Mouse (Mus musculus) stomach, embryonic 16.5 days (tissue): ENCODE measurements at regions not wholly inside any gene's neighbourhood (a gene's known extent, or its start where the extent isn't known, plus 50 kb on each side); places are given as distances from the start of the nearest gene placed in this dataset.

Experiments used
- ATAC-seq: fragments of 200-750 bp; cut with Nextera tagmentation; 2 replicates; pipeline ENCODE4 v1.8.0; 2017; ENCODE audit warnings: moderate number of reproducible peaks, moderate TSS enrichment; ENCODE audit not compliant: insufficient read depth, low FRiP score
- H3K27ac ChIP-seq: fragments of 300-500 bp; sonication (generic); 2 replicates; pipeline ENCODE4 v1.5.1; 2014; ENCODE audit warnings: low read length
- H3K27me3 ChIP-seq: fragments of 300-500 bp; sonication (generic); 2 replicates; pipeline ENCODE4 v1.6.1; 2014; ENCODE audit warnings: low read length, control low read depth, mixed read lengths; ENCODE audit not compliant: control insufficient read depth, insufficient read depth
- H3K36me3 ChIP-seq: fragments of 300-500 bp; sonication (generic); 2 replicates; pipeline ENCODE4 v1.6.1; 2014; ENCODE audit warnings: low read length; ENCODE audit not compliant: control insufficient read depth, insufficient read depth
- H3K4me1 ChIP-seq: fragments of 300-500 bp; sonication (generic); 2 replicates; pipeline ENCODE4 v1.6.1; 2014; ENCODE audit warnings: low read length, control low read depth, mixed read lengths; ENCODE audit not compliant: control insufficient read depth, insufficient read depth
- H3K4me2 ChIP-seq: fragments of 300-500 bp; sonication (generic); 2 replicates; pipeline ENCODE4 v1.6.1; 2014; ENCODE audit warnings: low read depth, low read length, mixed read lengths
- H3K4me3 ChIP-seq: fragments of 300-500 bp; sonication (generic); replicated peaks from 2 replicates; pipeline ENCODE4 v1.5.1; 2014; ENCODE audit warnings: mild to moderate bottlenecking, low read length
- H3K9ac ChIP-seq: fragments of 300-500 bp; sonication (generic); 2 replicates; pipeline ENCODE4 v1.6.1; 2014; ENCODE audit warnings: low read length
- H3K9me3 ChIP-seq: fragments of 300-500 bp; sonication (generic); replicated peaks from 2 replicates; pipeline ENCODE4 v1.6.1; 2016; ENCODE audit warnings: low read length, control low read depth; ENCODE audit not compliant: control insufficient read depth
- WGBS: fragments of 180-500 bp; shearing (Covaris S2); extraction: QIAGEN DNeasy Blood & Tissue Kit; methylation state at CpG from one replicate; pipeline ENCODE4 v1.1.7; 2014; 5-methylcytosine and 5-hydroxymethylcytosine counted together

DNA sequence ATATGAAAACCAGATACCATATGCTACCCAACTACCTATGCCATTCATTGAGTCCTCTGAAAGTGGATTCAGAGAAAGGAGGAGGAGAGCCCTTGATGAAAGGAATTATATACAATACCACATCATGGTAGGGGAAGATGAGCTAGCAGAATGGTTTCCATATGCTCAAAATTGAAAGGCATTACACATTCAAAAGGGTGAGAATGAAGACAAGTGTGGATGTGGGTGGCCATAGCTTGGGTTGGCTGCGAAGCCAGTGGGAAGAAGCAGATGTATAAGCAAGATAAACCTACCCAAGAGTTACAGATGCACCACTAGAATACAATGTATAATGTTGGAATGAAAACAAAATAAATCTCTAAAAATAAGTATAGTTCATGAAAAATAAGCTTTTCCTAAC lies 485.4 kb downstream of the Nova1 start:
- Histone ChIP-seq H3K4me2 (no peak overlapping the region), H3K4me3 (no peak overlapping the region), H3K27me3 (no peaks in the 10 kb centered on the region), H3K4me1 (no peaks in the 10 kb centered on the region), H3K9ac (no peak overlapping the region), H3K27ac (no peak overlapping the region), H3K36me3 (no peaks in the 10 kb centered on the region), H3K9me3 (no peaks in the 10 kb centered on the region)
- WGBS, result 83% methylated on average over 1 of the region's 1 CpGs
- ATAC-seq, result no peak

DNA sequence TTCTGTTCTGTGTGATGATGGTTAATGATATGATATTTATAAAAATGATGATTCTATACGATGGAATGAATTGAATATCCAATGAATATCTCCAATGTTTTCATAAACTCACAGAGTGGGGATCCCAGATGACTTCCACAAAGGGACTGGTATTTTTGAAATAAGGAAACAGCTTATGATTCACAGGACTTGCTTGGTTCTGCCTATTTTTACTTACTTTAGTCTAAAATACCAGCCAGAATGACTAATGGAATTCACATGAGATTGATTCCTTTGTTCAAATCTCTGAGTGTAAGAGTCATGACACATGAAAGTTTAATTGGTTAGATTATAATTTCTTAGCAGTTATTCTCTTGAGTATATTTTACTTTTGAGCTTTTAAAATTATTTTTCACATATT lies 490.9 kb downstream of the Nova1 start:
- H3K4me2 ChIP-seq, result no peak overlapping the region
- H3K36me3 ChIP-seq, result no peaks in the 10 kb centered on the region
- no peaks in the 10 kb centered on the region for H3K27me3 ChIP-seq
- no peak overlapping the region for H3K9ac ChIP-seq
- H3K4me1 ChIP-seq, result no peaks in the 10 kb centered on the region
- ATAC-seq, result no peak
- no peaks in the 10 kb centered on the region for H3K9me3 ChIP-seq
- no peak overlapping the region for H3K27ac ChIP-seq
- H3K4me3 ChIP-seq, result no peak overlapping the region
- 87% methylated on average over 1 of the region's 1 CpGs for WGBS

DNA sequence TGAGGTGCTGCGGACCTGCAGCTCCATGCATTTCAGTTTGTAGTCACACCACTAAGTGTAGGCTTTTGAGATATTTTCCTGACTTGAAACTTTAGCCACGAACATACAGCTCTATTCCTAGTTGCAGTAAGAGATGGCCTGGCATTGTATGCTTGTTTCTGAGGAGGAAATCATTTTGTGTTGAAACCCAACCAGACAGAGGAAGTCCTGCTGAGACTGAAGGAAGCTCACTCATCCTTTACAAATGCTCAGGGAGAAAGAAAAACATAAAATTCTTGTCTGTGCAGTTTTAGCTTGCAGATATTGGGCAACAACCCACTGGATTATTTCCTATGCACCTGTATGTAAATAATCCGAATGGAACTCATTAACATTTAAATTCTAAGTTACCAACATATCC lies 495.5 kb downstream of the Nova1 start:
- ATAC-seq, result no peak
- Histone ChIP-seq H3K9ac (no peak overlapping the region), H3K36me3 (no peaks in the 10 kb centered on the region), H3K4me3 (no peak overlapping the region), H3K27me3 (no peaks in the 10 kb centered on the region), H3K4me1 (no peaks in the 10 kb centered on the region), H3K27ac (no peak overlapping the region), H3K4me2 (no peak overlapping the region), H3K9me3 (no peaks in the 10 kb centered on the region)
- WGBS, result 70% methylated on average over 3 of the region's 3 CpGs

DNA sequence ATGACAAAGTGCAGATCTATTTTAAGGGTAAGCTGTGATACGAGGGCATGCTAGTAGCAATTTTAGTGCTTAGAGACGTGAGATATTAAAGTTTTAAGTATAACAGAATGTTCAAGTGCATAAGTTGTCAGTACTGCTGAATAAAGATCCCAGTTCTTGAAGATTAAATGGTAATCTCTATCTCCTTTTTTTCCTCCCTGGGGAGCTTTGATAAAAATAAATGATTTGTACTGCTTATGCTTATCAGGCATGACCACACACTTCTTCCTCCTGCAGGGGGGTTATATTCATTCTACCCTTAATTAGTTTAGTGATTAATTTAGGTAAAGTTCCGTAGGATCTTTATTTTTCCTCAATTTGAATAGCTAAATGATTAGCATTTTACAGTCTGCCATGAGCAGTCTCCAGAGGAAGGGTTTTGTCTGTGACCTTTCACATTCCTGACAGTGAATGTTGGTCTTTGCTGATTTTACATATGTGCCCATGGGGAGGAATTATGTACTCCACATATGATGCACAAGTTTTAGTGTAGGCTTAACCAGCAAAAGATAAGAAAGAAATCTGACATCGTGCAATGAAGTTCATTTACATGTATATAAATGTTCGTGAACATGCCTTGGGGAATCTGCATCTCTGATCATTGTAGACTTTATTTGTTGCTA lies 515.5 kb downstream of the Nova1 start:
- Histone ChIP-seq H3K27me3 (no peaks in the 10 kb centered on the region), H3K9ac (no peak overlapping the region), H3K4me2 (no peak overlapping the region), H3K9me3 (no peaks in the 10 kb centered on the region), H3K27ac (no peak overlapping the region), H3K4me1 (no peaks in the 10 kb centered on the region), H3K4me3 (no peak overlapping the region), H3K36me3 (no peaks in the 10 kb centered on the region)
- ATAC-seq, result no peak
- 82% methylated on average over 5 of the region's 5 CpGs for WGBS

DNA sequence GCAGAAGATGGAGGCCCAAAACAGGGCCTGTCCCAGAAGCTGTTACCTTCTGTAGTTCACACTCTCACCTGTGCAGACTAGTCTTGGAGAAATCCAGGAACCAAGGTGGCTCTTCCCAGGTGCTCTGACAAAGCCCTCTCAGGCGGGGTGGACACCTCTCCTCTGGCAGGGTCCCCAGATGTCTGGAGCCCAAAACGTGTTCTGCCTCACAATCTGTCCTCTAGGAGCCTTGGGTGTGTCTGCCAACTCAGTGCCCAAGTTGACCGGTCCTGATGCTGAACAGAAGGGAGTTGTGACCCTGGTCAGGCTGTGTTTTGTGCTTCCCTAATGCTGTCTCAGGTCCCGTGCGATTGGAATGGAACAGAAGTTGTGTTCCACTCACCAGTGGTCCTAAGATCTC lies 519.8 kb downstream of the Nova1 start:
- H3K27me3 ChIP-seq, result no peaks in the 10 kb centered on the region
- no peaks in the 10 kb centered on the region for H3K36me3 ChIP-seq
- no peak overlapping the region for H3K4me2 ChIP-seq
- H3K27ac ChIP-seq, result no peak overlapping the region
- no peak overlapping the region for H3K4me3 ChIP-seq
- H3K9ac ChIP-seq, result no peak overlapping the region
- no peaks in the 10 kb centered on the region for H3K9me3 ChIP-seq
- H3K4me1 ChIP-seq, result no peaks in the 10 kb centered on the region
- 79% methylated on average over 5 of the region's 5 CpGs for WGBS
- ATAC-seq, result no peak

DNA sequence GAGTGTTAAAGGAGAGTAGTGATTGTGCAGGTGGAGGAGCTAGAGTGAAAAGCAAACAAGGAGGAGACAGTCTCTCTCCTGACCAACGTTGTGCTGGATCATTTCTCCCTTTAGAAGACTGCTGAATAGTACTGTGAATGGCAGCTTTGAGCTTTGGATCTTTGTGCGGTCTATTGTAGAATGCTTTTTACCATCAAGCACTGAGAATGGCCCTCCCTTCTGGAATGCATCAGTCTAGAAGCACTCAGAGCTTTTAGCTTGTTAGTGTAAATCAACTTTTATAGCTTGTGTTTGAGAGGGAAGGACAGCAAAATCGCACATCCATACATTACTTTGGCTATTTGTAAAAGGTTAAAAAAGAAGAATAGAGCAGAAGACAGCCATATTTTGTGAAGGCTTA lies 534.2 kb downstream of the Nova1 start:
- no peak for ATAC-seq
- Histone ChIP-seq H3K9ac (no peak overlapping the region), H3K27ac (no peak overlapping the region), H3K4me3 (no peak overlapping the region), H3K4me1 (no peaks in the 10 kb centered on the region), H3K9me3 (no peaks in the 10 kb centered on the region), H3K36me3 (no peaks in the 10 kb centered on the region), H3K4me2 (no peak overlapping the region), H3K27me3 (no peaks in the 10 kb centered on the region)
- 43% methylated on average over 3 of the region's 3 CpGs for WGBS

DNA sequence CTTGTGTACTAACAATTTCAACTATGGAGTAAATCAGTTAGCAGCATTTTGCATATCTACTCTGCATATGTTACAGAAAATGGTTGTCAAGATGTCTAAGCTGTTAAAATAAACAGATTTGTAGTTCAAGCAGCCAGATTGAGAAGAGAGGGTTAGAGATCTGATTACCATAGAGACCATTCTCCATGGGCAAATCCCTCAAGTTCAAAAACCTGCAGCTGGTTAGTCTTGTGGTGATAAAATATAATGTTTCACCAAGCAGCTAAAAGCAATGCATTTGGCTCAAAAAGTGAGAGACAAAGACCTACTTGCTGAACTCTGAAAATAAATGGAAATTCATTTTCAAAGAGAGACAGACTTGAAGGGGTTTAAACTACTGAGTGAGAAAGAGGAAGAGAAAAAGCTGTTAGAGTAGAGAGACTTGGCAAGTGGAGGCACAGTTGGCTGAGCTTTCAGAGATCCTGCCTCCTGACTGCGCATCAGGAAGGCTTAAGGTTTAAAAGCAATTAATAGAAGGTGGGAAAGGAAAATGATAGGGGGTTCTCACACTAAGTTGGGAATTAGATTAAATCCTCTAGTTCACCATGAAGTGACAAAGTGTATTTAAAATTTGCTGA lies 570.2 kb downstream of the Nova1 start:
- 75% methylated on average over 1 of the region's 1 CpGs for WGBS
- Histone ChIP-seq H3K9ac (no peak overlapping the region), H3K9me3 (no peaks in the 10 kb centered on the region), H3K4me3 (no peak overlapping the region), H3K36me3 (no peaks in the 10 kb centered on the region), H3K4me1 (no peaks in the 10 kb centered on the region), H3K4me2 (no peak overlapping the region), H3K27ac (no peak overlapping the region), H3K27me3 (no peaks in the 10 kb centered on the region)
- no peak for ATAC-seq

DNA sequence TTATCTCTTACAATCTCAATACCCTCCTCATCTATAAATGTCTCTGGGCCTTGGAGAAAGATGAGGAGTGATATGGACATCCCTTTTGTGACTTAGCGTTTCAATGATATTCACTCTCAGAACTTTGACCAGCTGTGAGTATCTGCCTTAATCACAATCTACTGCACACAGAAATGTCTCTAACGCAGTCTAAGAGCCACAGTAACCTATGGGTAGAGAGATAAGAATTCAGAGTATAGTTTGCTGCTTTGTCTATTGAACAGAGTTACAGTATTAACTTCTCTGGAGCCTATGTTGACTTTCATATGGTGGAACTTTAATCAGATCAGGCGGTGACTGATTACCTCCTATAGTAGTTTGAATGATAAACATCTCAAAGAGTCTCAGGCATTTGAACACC lies 573.8 kb downstream of the Nova1 start:
- Histone ChIP-seq H3K9me3 (no peaks in the 10 kb centered on the region), H3K27ac (no peak overlapping the region), H3K4me1 (no peaks in the 10 kb centered on the region), H3K36me3 (no peaks in the 10 kb centered on the region), H3K4me2 (no peak overlapping the region), H3K4me3 (no peak overlapping the region), H3K9ac (no peak overlapping the region), H3K27me3 (no peaks in the 10 kb centered on the region)
- ATAC-seq, result no peak
- 89% methylated on average over 3 of the region's 3 CpGs for WGBS

DNA sequence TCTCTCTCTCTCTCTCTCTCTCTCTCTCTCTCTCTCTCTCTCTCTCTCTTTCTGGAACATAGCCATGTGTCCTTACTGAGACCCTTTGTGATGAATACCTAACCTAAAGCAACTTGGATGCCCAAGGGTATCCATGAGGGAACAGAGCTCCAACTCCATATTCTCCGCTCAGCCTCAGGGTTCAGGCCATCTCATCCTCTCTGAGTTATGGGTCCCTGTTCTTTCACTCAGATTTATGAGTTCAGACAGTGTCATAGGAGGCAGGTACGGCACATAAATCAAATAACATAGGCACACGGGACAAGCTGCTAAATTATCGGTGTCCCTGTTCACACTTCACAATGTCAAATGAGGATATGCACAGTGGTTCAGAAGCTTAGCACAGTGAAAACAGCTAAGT lies 586.4 kb downstream of the Nova1 start:
- H3K27me3 ChIP-seq, result no peaks in the 10 kb centered on the region
- no peaks in the 10 kb centered on the region for H3K36me3 ChIP-seq
- WGBS, result 82% methylated on average over 4 of the region's 4 CpGs
- no peak overlapping the region for H3K27ac ChIP-seq
- H3K9me3 ChIP-seq, result no peaks in the 10 kb centered on the region
- no peak for ATAC-seq
- no peaks in the 10 kb centered on the region for H3K4me1 ChIP-seq
- no peak overlapping the region for H3K9ac ChIP-seq
- no peak overlapping the region for H3K4me2 ChIP-seq
- no peak overlapping the region for H3K4me3 ChIP-seq
